Mouse (Mus musculus) ES-Bruce4 (cell line): ENCODE data around the gene Hoxd13. TPM values are rescaled to one million over a fixed set of nuclear protein-coding genes. Genes with fewer than 3 reads are reported as not detected.

Experiments used
- H3K27ac ChIP-seq: 2 replicates; pipeline ENCODE4 v1.5.1; 2012; ENCODE audit warnings: low read length, inconsistent platforms; ENCODE audit not compliant: insufficient read depth
- H3K27me3 ChIP-seq: 2 replicates; pipeline ENCODE4 v1.6.1; 2012; ENCODE audit warnings: mild to moderate bottlenecking, low read length, inconsistent platforms; ENCODE audit not compliant: control insufficient read depth, poor library complexity, insufficient read depth, severe bottlenecking
- H3K36me3 ChIP-seq: 2 replicates; pipeline ENCODE4 v1.6.1; 2012; ENCODE audit warnings: inconsistent platforms, mild to moderate bottlenecking, low read length, moderate library complexity; ENCODE audit not compliant: control insufficient read depth, poor library complexity, insufficient read depth, severe bottlenecking
- H3K4me1 ChIP-seq: one replicate; pipeline ENCODE4 v1.8.1; 2011; ENCODE audit warnings: low read length; ENCODE audit not compliant: control insufficient read depth, insufficient read depth
- H3K4me3 ChIP-seq: 2 replicates; pipeline ENCODE4 v1.5.1; 2011; ENCODE audit warnings: low read depth, mild to moderate bottlenecking, low read length
- H3K9ac ChIP-seq: 2 replicates; pipeline ENCODE4 v1.6.1; 2012; ENCODE audit warnings: low read depth, mild to moderate bottlenecking, inconsistent platforms; ENCODE audit not compliant: poor library complexity, severe bottlenecking
- H3K9me3 ChIP-seq: replicated peaks from 2 replicates; pipeline ENCODE4 v1.6.1; 2012; ENCODE audit warnings: mild to moderate bottlenecking, low read length, inconsistent platforms; ENCODE audit not compliant: control insufficient read depth, poor library complexity, insufficient read depth, severe bottlenecking
- CTCF ChIP-seq: IDR thresholded peaks from one replicate; pipeline ENCODE4 v1.8.1; 2011; ENCODE audit warnings: low read depth, low read length
- EP300 ChIP-seq: IDR thresholded peaks from 2 replicates; pipeline ENCODE4 v1.6.1; 2011; ENCODE audit warnings: low read depth, low read length; ENCODE audit not compliant: insufficient read depth
- POLR2A ChIP-seq: IDR thresholded peaks from one replicate; pipeline ENCODE4 v1.8.1; 2011; ENCODE audit warnings: low read length; ENCODE audit not compliant: insufficient read depth
- polyA plus RNA-seq: library from polyadenylated mRNA; stranded (reverse); fragments of >200 nt; gene quantifications from 2 replicates; pipeline ENCODE4 v1.2.4, GENCODE M21; 2011; ENCODE audit warnings: low read depth; ENCODE audit not compliant: missing spikeins, insufficient read depth, insufficient read length

The Hoxd13 gene
- polyA plus RNA-seq, 1 experiment: not detected

- TF ChIP-seq EP300: no peak
- TF ChIP-seq CTCF: no peak
- TF ChIP-seq POLR2A: no peak
- H3K4me3 ChIP-seq: no peak overlapping the region
- no peak overlapping the region for H3K9ac ChIP-seq
- no peak overlapping the region for H3K27ac ChIP-seq
- no peaks in the 10 kb centered on the region for H3K9me3 ChIP-seq
- H3K27me3 ChIP-seq: peaks cover 9% of the 10 kb centered on the region
- no peaks in the 10 kb centered on the region for H3K4me1 ChIP-seq
- no peaks in the 10 kb centered on the region for H3K36me3 ChIP-seq
Observed at GRCm38 (mm10) chr2:74647082-74647864, 20.8 kb upstream of the Hoxd13 start.

- H3K4me3 ChIP-seq: no peak overlapping the region
- TF ChIP-seq EP300 (no peak), POLR2A (no peak), CTCF (no peak)
- H3K9ac ChIP-seq: no peak overlapping the region
- no peaks in the 10 kb centered on the region for H3K9me3 ChIP-seq
- peaks cover 38% of the 10 kb centered on the region for H3K27me3 ChIP-seq
- H3K36me3 ChIP-seq: no peaks in the 10 kb centered on the region
- H3K4me1 ChIP-seq: no peaks in the 10 kb centered on the region
- H3K27ac ChIP-seq: no peak overlapping the region
Observed at GRCm38 (mm10) chr2:74652996-74653340, 15.1 kb upstream of the Hoxd13 start.

DNA sequence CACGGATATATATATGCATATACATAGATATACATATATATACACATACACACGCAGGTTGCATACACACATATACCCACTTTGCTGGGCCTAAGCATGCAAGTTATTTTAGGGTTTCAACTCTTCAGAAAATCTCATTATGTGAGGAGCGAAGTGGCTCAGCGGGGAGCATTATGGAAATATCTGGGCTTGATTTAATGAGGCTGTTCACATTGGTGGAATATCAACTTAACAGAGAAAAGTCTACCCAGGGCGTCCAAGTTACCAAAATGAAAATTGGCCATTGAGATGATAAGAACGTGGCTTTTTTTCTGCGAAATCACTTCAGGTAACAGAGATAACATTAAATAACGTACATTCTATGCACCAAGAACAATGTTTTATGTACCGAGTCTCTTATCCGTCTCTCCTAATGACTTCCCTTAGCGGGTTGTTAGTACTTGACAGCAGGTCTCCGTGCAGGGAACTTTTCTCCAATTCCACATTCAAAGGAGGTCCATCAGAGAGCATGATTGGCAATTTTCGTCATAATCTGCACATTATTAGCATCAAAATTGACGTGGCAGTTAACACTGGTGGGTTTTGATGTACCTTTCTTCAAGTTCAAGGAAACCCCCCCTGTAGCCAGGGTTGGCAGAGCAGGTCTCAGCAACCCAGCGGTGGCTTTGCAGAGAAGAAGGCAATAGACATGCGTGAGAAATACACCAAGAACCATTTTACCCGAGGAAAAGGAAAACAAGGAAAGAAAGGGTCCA is 14.2 kb upstream of the Hoxd13 start:
- H3K4me3 ChIP-seq: no peak overlapping the region
- H3K27me3 ChIP-seq: peaks cover 43% of the 10 kb centered on the region
- no peak overlapping the region for H3K27ac ChIP-seq
- no peak overlapping the region for H3K9ac ChIP-seq
- no peaks in the 10 kb centered on the region for H3K36me3 ChIP-seq
- no peaks in the 10 kb centered on the region for H3K9me3 ChIP-seq
- TF ChIP-seq POLR2A (no peak), EP300 (no peak), CTCF (no peak)
- H3K4me1 ChIP-seq: no peaks in the 10 kb centered on the region

DNA sequence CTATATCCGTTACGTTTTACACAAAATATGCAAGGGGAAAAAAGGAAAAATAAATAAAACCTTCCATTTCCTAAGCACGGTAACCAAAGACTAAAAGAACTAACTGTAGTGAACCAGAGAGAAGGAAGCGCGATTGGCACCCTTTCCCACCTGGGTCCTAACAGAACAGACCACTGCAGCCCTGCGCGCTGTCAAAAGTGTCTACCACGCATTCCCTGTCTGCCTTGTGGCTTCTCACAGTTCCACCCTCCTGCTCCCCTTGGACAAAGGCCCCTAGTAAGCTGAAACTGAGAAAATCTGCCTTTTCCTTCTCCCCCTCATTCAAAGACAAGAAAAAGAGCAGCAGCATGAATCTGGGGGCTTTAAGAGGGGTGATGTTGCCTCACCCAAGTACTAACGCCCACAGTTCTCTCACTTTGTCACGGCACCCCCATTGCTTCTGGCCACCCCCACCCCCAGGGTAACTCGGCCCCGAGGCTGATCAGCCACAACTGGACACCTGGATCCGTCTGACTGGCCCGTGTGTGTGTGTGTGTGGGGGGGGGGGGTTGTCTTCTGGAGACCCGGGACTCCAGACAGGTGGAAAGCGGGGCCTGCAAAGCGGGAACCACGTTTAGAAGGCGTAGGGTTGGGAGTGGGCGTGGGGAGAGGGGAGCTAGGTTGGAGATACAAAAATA is 13.2 kb upstream of the Hoxd13 start:
- Histone ChIP-seq H3K27ac (no peak overlapping the region), H3K36me3 (no peaks in the 10 kb centered on the region), H3K27me3 (peaks cover 50% of the 10 kb centered on the region), H3K4me3 (no peak overlapping the region), H3K9ac (no peak overlapping the region), H3K4me1 (no peaks in the 10 kb centered on the region), H3K9me3 (no peaks in the 10 kb centered on the region)
- no peak for TF ChIP-seq EP300
- no peak for TF ChIP-seq CTCF
- no peak for TF ChIP-seq POLR2A

GRCm38 (mm10) chr2:74655420-74655781 is 12.7 kb upstream of the Hoxd13 start:
- Histone ChIP-seq H3K4me3 (peak overlapping the region; percentile 39; the same call in 1 of the 2 replicates), H3K27me3 (peaks cover 49% of the 10 kb centered on the region), H3K36me3 (no peaks in the 10 kb centered on the region), H3K9me3 (no peaks in the 10 kb centered on the region), H3K9ac (peak overlapping the region; percentile 8; the same call in 1 of the 2 replicates), H3K27ac (no peak overlapping the region), H3K4me1 (no peaks in the 10 kb centered on the region)
- TF ChIP-seq EP300 (no peak), POLR2A (no peak), CTCF (peak; percentile 44)
